Mouse (Mus musculus) lung, adult 2 months (tissue): ENCODE measurements around the gene Fry.

Experiments used
- CTCF ChIP-seq: fragments of 200-500 bp; IDR thresholded peaks from 2 replicates; pipeline ENCODE4 v1.5.1; 2011; ENCODE audit warnings: mild to moderate bottlenecking, low read length, control low read depth; ENCODE audit not compliant: insufficient read depth
- POLR2A ChIP-seq: fragments of 200-500 bp; IDR thresholded peaks from 2 replicates; pipeline ENCODE4 v1.6.1; 2011; ENCODE audit warnings: low read depth, mild to moderate bottlenecking, control low read depth, low read length, borderline replicate concordance; ENCODE audit errors: extremely low read depth

GRCm38 (mm10) chr5:150097620-150098019 is 20.8 kb upstream of the Fry start:
- TF ChIP-seq CTCF (peak; percentile 94), POLR2A (no peak)
